Comparison of ENCODE assay signal across 10 mouse cellular contexts in the genomic region with DNA sequence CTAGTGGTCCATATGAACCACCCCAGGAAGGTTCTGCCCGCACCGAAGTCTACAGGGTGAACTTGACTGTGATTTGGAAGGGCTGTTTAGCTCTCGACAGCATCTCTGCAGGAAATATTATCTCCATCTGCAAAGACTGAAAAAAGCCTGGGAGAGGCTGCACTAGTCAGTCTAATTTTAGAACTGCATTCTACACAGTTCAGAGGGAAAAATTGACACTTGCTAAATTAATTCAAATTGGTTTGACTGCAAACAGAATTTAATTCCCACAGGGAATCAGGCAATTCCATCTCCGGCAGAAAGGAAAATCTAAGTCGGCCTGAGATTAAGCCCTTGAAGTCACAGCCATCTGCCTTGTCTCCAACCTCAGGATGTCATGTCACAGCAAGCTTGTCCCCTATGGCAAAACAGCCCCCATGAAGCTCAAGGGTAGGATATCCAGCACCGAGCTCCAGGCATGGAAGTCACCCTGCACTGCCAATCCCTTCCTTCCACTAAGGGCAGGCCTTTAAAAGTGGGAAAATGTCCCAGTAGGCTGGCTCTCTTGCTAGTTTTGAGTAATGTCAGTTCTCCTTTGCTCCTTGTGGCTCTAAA.
DNase-seq lines count a peak whose midpoint lies in the region; ATAC-seq and TF ChIP-seq lines count a peak whose summit lies in the region.
"Had no signal": no experiment of that assay in that cellular context is flagged by ENCODE, and none has a peak within 500 bp of the region (broad histone marks: within the 10 kb centered on the region; RNA-seq: fewer than 3 reads in every experiment).

No protein-coding gene starts in this region.

- H3K36me3 ChIP-seq in heart, adult 2 months (ENCODE audit: control insufficient read depth, insufficient read depth, low read length) = no peaks in the 10 kb centered on the region
- no peaks in the 10 kb centered on the region for H3K36me3 ChIP-seq in hindbrain, postnatal 0 days (ENCODE audit: insufficient read depth, low read length)
- H3K36me3 ChIP-seq in limb, embryonic 10.5 days = no peaks in the 10 kb centered on the region
- H3K36me3 ChIP-seq: lung, embryonic 15.5 days had no signal

- H3K4me3 ChIP-seq in heart, adult 2 months = no peak overlapping the region
- no peak overlapping the region for H3K4me3 ChIP-seq in hindbrain, postnatal 0 days (ENCODE audit: low read length)
- no peak overlapping the region for H3K4me3 ChIP-seq in limb, embryonic 10.5 days
- H3K4me3 ChIP-seq: lung, embryonic 15.5 days had no signal

- peak; percentile 42; the same call in 1 of the 2 replicates for ATAC-seq in hindbrain, postnatal 0 days

- no peak overlapping the region for H3K9ac ChIP-seq in heart, adult 2 months (ENCODE audit: low read depth, low read length)
- H3K9ac ChIP-seq in hindbrain, postnatal 0 days (replicated peaks; ENCODE audit: low read length) = 0 out of 2 replicates have a peak overlapping the region, but pooled peaks have one; percentile 21
- H3K9ac ChIP-seq: lung, embryonic 15.5 days had no signal

- H3K79me2 ChIP-seq in heart, adult 2 months (replicated peaks; ENCODE audit: control insufficient read depth, insufficient read depth, low read length) = no peaks in the 10 kb centered on the region

- DNase-seq in heart, adult 2 months = no peak
- no peak for DNase-seq in heart, postnatal 14 days
- DNase-seq in NIH3T3 (ENCODE audit: low read depth) = peak; percentile 4
- DNase-seq in cerebellum, adult 9-10 months = peak; percentile 17
- peak; percentile 34 for DNase-seq in hindbrain, postnatal 0 days (ENCODE audit: low spot score)
- DNase-seq in limb, embryonic 10.5 days (ENCODE audit: low spot score) = no peak
- DNase-seq in spleen, adult 12 weeks (ENCODE audit: low spot score) = no peak
- DNase-seq: embryo, embryonic 11 days; kidney, adult 8-10 months had no signal

- TF ChIP-seq EP300 in heart, adult 2 months (IDR thresholded peaks at IDR 0.05; ENCODE audit: insufficient read depth, low read depth, low read length) = no peak

- H3K27me3 ChIP-seq in heart, adult 2 months (ENCODE audit: control insufficient read depth, insufficient read depth, low read length) = no peaks in the 10 kb centered on the region
- H3K27me3 ChIP-seq in hindbrain, postnatal 0 days (ENCODE audit: insufficient read depth, low read length) = no peaks in the 10 kb centered on the region
- H3K27me3 ChIP-seq in limb, embryonic 10.5 days (ENCODE audit: low read depth, poor library complexity, severe bottlenecking) = no peaks in the 10 kb centered on the region
- H3K27me3 ChIP-seq: lung, embryonic 15.5 days had no signal

- intact Hi-C loops in heart, adult 2 months (cut with DNase I) = no loop called here
- intact Hi-C loops in heart, postnatal 14 days (cut with DNase I) = no loop called here

- H3K27ac ChIP-seq in heart, adult 2 months = peak overlapping the region; percentile 59
- peak overlapping the region; percentile 43 for H3K27ac ChIP-seq in hindbrain, postnatal 0 days
- no peak overlapping the region for H3K27ac ChIP-seq in limb, embryonic 10.5 days
- H3K27ac ChIP-seq: lung, embryonic 15.5 days had no signal

- H3K4me1 ChIP-seq in heart, adult 2 months (ENCODE audit: control insufficient read depth, insufficient read depth, low read length) = peaks cover 5% of the 10 kb centered on the region
- H3K4me1 ChIP-seq in hindbrain, postnatal 0 days (ENCODE audit: insufficient read depth, low read length) = peaks cover 3% of the 10 kb centered on the region; the same call in 1 of the 2 replicates
- H3K4me1 ChIP-seq in limb, embryonic 10.5 days = no peaks in the 10 kb centered on the region
- H3K4me1 ChIP-seq: lung, embryonic 15.5 days had no signal

- no peaks in the 10 kb centered on the region for H3K9me3 ChIP-seq in hindbrain, postnatal 0 days (ENCODE audit: low read length)
- H3K9me3 ChIP-seq in limb, embryonic 10.5 days (replicated peaks) = no peaks in the 10 kb centered on the region
- H3K9me3 ChIP-seq: lung, embryonic 15.5 days had no signal

- H3K4me2 ChIP-seq in hindbrain, postnatal 0 days (ENCODE audit: low read depth, low read length) = no peak overlapping the region
- H3K4me2 ChIP-seq: lung, embryonic 15.5 days had no signal

- TF ChIP-seq CTCF in heart, adult 2 months (IDR thresholded peaks at IDR 0.05) = no peak; the same call in 1 of the 2 replicates
- no peak for TF ChIP-seq CTCF in hindbrain, postnatal 0 days (IDR thresholded peaks at IDR 0.05; ENCODE audit: low read depth)

- no peak for TF ChIP-seq POLR2A in heart, adult 2 months (IDR thresholded peaks at IDR 0.05; ENCODE audit: insufficient read depth, low read depth, low read length)

- 23% methylated on average over 6 of the region's 6 CpGs for WGBS in heart, adult 2 months
- 60% methylated on average over 6 of the region's 6 CpGs for WGBS in hindbrain, postnatal 0 days
- 93% methylated on average over 6 of the region's 6 CpGs for WGBS in limb, embryonic 10.5 days

Comparison
In these comparisons a context has a peak if more than half of its experiments do, and no peak if none do; other contexts are left out.
1. DNase-seq: peak in NIH3T3 (single experiment), cerebellum, adult 9-10 months (single experiment) and hindbrain, postnatal 0 days (single experiment); none in heart, adult 2 months (0 of 2), heart, postnatal 14 days (0 of 2), limb, embryonic 10.5 days (single experiment) and spleen, adult 12 weeks (single experiment).